Mouse (Mus musculus) ovary, adult 2 months (tissue): ENCODE measurements around the gene Adad1. TPM values are rescaled to one million over a fixed set of nuclear protein-coding genes. Genes with fewer than 3 reads are reported as not detected.

ENCODE experiments used
- polyA plus RNA-seq: library from polyadenylated mRNA; depleted of rRNA; stranded (reverse); fragments of >200 nt; gene quantifications from 2 replicates; pipeline ENCODE4 v1.2.3, GENCODE M21; 2012; rRNA removed

Adad1 gene
- polyA plus RNA-seq: not detected in 2 replicates

GRCm38 (mm10) chr3:37063406-37063805 lies at the start of gene Adad1:
Adad1 (plus strand) TSS chr3:37063527.

DNA sequence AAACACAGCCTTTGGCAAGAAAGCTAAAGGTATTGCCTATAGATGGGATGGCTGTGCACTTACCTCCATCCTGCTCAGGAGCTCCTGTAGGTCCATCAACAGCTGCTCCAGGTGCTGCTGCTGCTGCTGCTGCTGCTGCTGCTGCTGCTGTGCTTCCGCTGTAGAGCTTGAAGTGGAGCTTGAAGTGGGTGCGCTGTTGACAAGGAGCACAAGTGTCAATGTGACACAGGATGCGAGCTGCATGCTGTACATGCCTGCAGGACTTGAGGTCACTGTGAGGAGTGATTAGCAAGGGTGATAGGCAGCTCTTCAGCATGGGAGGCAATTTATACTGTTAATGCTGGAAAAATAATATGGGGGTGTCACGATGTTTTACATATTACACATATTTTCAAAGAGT lies 62.3 kb downstream of the Adad1 start, which contains the start of gene Il2:
Il2 (minus strand) TSS at position 305 of the 400 bp plus-strand sequence.

Other genes starting within 250 kb of the Adad1 start
- 8.0 and 9.1 TPM in 2 replicates for gene 4932438A13Rik, start 200.4 kb upstream of the Adad1 start, polyA plus RNA-seq
- not detected in 2 replicates for gene Il2, start 62.4 kb downstream of the Adad1 start, polyA plus RNA-seq
- not detected in 2 replicates for gene Il21, start 169.1 kb downstream of the Adad1 start, polyA plus RNA-seq
- gene Bbs12, start 249.0 kb downstream of the Adad1 start, polyA plus RNA-seq: 0.73 and 0.88 TPM in 2 replicates
- 0.41 and 0.79 TPM in 2 replicates for gene Cetn4, start 249.2 kb downstream of the Adad1 start, polyA plus RNA-seq